Mouse (Mus musculus) neural tube, embryonic 11.5 days (tissue): Measurements from ENCODE around the gene Slc22a7. TPM values are rescaled to one million over a fixed set of nuclear protein-coding genes. Genes with fewer than 3 reads are reported as not detected.

Source experiments
- ATAC-seq: fragments of 200-750 bp; cut with Nextera tagmentation; 2 replicates; pipeline ENCODE4 v1.8.0; 2017; ENCODE audit warnings: moderate number of reproducible peaks, mild to moderate bottlenecking, moderate TSS enrichment, moderate library complexity; ENCODE audit not compliant: insufficient read depth, low FRiP score, low TSS enrichment
- DNase-seq: peaks from one replicate; pipeline ENCODE4 v3.0.0-alpha.2; 2015; ENCODE audit warnings: low spot score
- H3K27ac ChIP-seq: fragments of 300-500 bp; sonication (generic); 2 replicates; pipeline ENCODE4 v1.5.1; 2014; ENCODE audit warnings: low read depth, mild to moderate bottlenecking, low read length
- H3K27me3 ChIP-seq: fragments of 300-500 bp; sonication (generic); 2 replicates; pipeline ENCODE4 v1.6.1; 2014; ENCODE audit warnings: mild to moderate bottlenecking, low read length, mixed read lengths; ENCODE audit not compliant: control insufficient read depth, insufficient read depth
- H3K36me3 ChIP-seq: fragments of 300-500 bp; sonication (generic); 2 replicates; pipeline ENCODE4 v1.6.1; 2014; ENCODE audit warnings: mild to moderate bottlenecking, low read length, moderate library complexity, mixed read lengths; ENCODE audit not compliant: control insufficient read depth, insufficient read depth
- H3K4me1 ChIP-seq: fragments of 300-500 bp; sonication (generic); 2 replicates; pipeline ENCODE4 v1.6.1; 2014; ENCODE audit warnings: low read length, mixed read lengths; ENCODE audit not compliant: control insufficient read depth, insufficient read depth
- H3K4me2 ChIP-seq: fragments of 300-500 bp; sonication (generic); 2 replicates; pipeline ENCODE4 v1.6.1; 2014; ENCODE audit warnings: low read depth, mild to moderate bottlenecking, moderate library complexity
- H3K4me3 ChIP-seq: fragments of 300-500 bp; sonication (generic); 2 replicates; pipeline ENCODE4 v1.5.1; 2014; ENCODE audit warnings: low read depth, low read length
- H3K9ac ChIP-seq: fragments of 300-500 bp; sonication (generic); 2 replicates; pipeline ENCODE4 v1.6.1; 2014; ENCODE audit warnings: mild to moderate bottlenecking, low read length
- H3K9me3 ChIP-seq: fragments of 300-500 bp; sonication (generic); 2 replicates; pipeline ENCODE4 v1.6.1; 2016; ENCODE audit warnings: low read length; ENCODE audit not compliant: control insufficient read depth
- WGBS: fragments of 180-500 bp; shearing (Covaris S2); extraction: QIAGEN DNeasy Blood & Tissue Kit; methylation state at CpG from one replicate; pipeline ENCODE4 v1.1.7; 2014; 5-methylcytosine and 5-hydroxymethylcytosine counted together
- polyA plus RNA-seq: library from polyadenylated mRNA; unstranded; fragments of >200 nt; fragmentation: Nextera tagmentation; extraction: Ambion mirVana; gene quantifications from 2 replicates; pipeline ENCODE4 v1.2.1, GENCODE M21; 2014

The Slc22a7 gene
- polyA plus RNA-seq, 1 experiment from 2014 or later = not detected

DNA sequence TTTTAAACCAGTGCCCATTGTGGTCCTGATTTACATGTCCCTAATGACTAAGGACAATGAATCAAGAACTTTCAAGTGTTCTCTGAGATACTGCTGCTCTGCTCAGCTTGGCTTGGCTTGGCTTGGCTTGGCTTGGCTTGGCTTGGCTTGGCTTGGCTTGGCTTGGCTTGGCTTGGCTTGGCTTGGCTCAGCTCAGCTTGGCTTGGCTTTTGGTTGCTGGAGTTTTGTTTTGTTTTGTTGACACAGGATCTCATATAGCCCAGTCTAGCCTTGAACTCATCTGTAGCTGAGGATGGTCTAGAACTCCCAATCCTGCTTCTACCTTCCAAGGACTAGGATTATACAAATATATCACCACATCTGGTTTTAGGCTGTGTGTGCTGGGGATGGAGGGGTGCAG is 11.8 kb downstream of the Slc22a7 start:
- ATAC-seq = no peak
- no peak overlapping the region for H3K4me2 ChIP-seq

DNA sequence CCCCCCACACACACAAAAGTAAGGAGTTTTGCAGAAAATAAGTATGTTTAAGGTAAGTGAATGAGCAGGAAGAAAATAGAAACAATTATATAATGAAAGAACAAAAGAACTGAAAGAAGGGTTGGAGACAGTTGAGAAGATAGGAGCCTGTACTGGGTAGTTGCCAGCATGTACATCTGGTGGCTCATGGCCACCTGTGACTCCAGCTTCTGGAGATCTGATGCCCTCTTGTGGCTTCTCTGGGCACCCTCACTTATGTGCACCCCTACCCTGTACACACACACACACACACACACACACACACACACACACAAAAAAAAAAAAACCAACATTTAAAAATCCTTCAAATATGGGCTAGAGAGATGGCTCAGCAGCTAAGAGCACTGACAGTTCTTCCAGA is 18.5 kb downstream of the Slc22a7 start:
- Histone ChIP-seq H3K9me3 (no peaks in the 10 kb centered on the region), H3K4me2 (no peak overlapping the region)

More for the DNA sequence above, 11.8 kb downstream of the Slc22a7 start:
- no peak overlapping the region for H3K27ac ChIP-seq
- H3K9ac ChIP-seq = no peak overlapping the region
- no peaks in the 10 kb centered on the region for H3K36me3 ChIP-seq
- no peaks in the 10 kb centered on the region for H3K27me3 ChIP-seq
- H3K9me3 ChIP-seq = no peaks in the 10 kb centered on the region
- DNase-seq = no peak
- no peaks in the 10 kb centered on the region for H3K4me1 ChIP-seq
- no peak overlapping the region for H3K4me3 ChIP-seq

DNA sequence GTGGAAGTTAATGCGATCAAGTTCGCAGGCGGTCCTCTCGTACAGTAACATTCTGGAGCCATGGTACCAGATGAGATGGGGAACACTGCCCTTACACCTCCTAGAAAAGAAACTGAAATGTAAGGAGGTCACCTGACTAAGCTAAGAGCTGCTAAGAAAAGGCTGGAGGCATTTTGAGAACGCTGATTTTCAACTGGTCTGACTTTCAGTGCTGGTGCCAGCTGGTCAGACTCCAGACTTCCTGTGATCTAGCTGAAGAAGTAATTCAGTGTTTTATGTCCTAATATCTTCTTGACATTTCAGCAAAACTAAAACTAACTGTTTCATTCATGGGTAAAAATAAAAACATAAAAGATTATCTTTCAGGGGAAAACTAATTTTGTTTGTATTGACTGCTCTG is 19.6 kb downstream of the Slc22a7 start:
- no peak for DNase-seq
- 84% methylated on average over 5 of the region's 5 CpGs for WGBS
- ATAC-seq = no peak
- no peak overlapping the region for H3K4me2 ChIP-seq
- no peak overlapping the region for H3K27ac ChIP-seq
- no peaks in the 10 kb centered on the region for H3K9me3 ChIP-seq
- no peaks in the 10 kb centered on the region for H3K27me3 ChIP-seq
- no peak overlapping the region for H3K4me3 ChIP-seq
- H3K9ac ChIP-seq = no peak overlapping the region
- no peaks in the 10 kb centered on the region for H3K4me1 ChIP-seq
- 0 out of 2 replicates have a peak, but pooled peaks cover 2% of the 10 kb centered on the region for H3K36me3 ChIP-seq

More for the DNA sequence above, 18.5 kb downstream of the Slc22a7 start:
- Histone ChIP-seq H3K36me3 (no peaks in the 10 kb centered on the region), H3K4me3 (no peak overlapping the region), H3K9ac (no peak overlapping the region), H3K4me1 (no peaks in the 10 kb centered on the region), H3K27me3 (no peaks in the 10 kb centered on the region), H3K27ac (no peak overlapping the region)
- DNase-seq (no peak), ATAC-seq (no peak)

DNA sequence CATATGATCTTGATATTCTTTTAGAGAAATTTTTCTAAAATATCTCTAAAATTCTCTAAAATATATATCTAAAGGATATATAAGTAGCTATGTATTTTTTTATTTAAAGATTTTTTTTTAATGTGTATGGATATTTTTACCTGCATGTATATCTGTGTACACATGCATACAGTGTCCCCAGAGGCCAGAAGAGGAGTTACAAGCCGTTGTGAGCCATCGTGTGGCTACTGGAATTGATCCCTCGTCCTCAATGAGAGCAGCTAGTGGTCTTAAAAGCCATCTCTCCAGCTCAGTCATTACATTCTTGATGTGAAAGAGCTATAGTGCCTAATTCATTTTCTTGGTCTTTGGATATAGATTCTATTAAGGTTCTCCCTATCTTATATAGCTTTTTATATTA is 29.8 kb downstream of the Slc22a7 start:
- WGBS = 41% methylated on average over 3 of the region's 3 CpGs
- H3K27me3 ChIP-seq = no peaks in the 10 kb centered on the region
- no peaks in the 10 kb centered on the region for H3K4me1 ChIP-seq
- H3K9ac ChIP-seq = no peak overlapping the region
- H3K36me3 ChIP-seq = peaks cover 10% of the 10 kb centered on the region
- no peak overlapping the region for H3K4me2 ChIP-seq
- no peak overlapping the region for H3K27ac ChIP-seq
- no peak overlapping the region for H3K4me3 ChIP-seq
- DNase-seq (no peak), ATAC-seq (no peak)
- H3K9me3 ChIP-seq = no peaks in the 10 kb centered on the region

DNA sequence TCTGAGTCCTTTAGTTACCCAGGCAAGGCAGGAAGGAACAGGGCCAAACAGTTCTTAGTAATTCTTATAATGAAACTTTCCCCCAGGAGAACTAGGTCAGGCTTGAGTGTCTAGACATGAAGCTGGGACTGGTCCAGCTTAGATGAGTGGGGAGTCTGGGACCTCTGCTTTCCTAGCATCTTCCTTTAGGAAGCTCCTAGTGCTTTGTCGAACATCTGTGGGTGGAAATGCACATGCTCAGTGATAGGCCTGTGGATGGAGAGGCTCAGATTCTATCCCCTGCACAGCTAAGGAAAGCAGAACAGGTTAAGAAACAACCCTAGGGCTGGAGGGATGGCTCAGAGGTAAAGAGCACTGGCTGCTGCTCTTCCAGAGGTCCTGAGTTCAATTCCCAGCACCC is 43.6 kb downstream of the Slc22a7 start:
- Histone ChIP-seq H3K9me3 (no peaks in the 10 kb centered on the region), H3K9ac (no peak overlapping the region), H3K4me2 (no peak overlapping the region), H3K4me3 (no peak overlapping the region), H3K36me3 (peaks cover 2% of the 10 kb centered on the region; the same call in 1 of the 2 replicates), H3K27me3 (no peaks in the 10 kb centered on the region), H3K4me1 (no peaks in the 10 kb centered on the region), H3K27ac (no peak overlapping the region)
- 96% methylated on average over 1 of the region's 1 CpGs for WGBS
- ATAC-seq (no peak), DNase-seq (no peak)

DNA sequence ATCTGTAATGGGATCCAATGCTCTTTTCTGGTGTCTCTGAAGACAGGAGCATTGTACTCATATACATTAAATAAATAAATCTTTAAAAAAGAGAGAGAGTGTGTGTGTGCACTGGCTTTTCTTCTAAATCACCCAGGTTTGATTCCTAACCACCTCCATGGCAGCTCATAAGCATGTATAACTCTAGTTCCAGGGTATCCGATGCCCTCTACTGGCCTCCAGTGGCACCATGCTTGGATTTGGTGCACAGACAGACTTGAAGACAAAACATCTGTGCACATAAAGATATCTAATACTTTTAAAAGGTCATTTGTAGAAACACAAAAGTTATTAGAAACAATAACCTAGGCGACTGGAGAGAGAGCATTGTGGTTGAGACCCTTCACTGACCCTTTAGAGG is 45.2 kb downstream of the Slc22a7 start:
- 44% methylated on average over 2 of the region's 2 CpGs for WGBS
- H3K4me2 ChIP-seq = no peak overlapping the region
- H3K4me1 ChIP-seq = no peaks in the 10 kb centered on the region
- H3K36me3 ChIP-seq = 0 out of 2 replicates have a peak, but pooled peaks cover 2% of the 10 kb centered on the region
- DNase-seq (peak; percentile 45), ATAC-seq (no peak)
- no peak overlapping the region for H3K4me3 ChIP-seq
- H3K27ac ChIP-seq = no peak overlapping the region
- no peaks in the 10 kb centered on the region for H3K27me3 ChIP-seq
- no peak overlapping the region for H3K9ac ChIP-seq
- H3K9me3 ChIP-seq = no peaks in the 10 kb centered on the region

DNA sequence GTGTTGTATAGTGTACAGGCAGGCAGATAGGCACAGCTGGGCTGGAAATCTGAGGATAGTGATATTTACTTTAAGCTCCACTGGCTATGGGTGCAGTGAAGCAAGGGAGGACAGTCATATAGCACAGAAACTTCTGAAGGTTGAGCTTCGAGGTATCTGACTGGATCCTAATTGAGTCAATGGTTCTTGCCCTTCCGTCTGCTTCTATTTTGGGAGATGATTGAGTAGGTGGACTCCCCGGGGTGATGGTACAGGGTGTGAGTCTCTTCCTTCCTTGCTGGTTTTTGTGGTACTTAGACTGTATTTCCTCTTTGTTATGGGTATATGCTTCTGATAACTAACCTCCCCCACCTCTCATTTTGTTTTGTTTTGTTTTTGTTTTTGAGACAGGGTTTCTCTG is 50.1 kb downstream of the Slc22a7 start:
- ATAC-seq (no peak), DNase-seq (no peak)
- Histone ChIP-seq H3K27me3 (no peaks in the 10 kb centered on the region), H3K4me1 (peaks cover 8% of the 10 kb centered on the region), H3K9me3 (no peaks in the 10 kb centered on the region), H3K36me3 (0 out of 2 replicates have a peak, but pooled peaks cover 2% of the 10 kb centered on the region), H3K4me2 (no peak overlapping the region), H3K4me3 (no peak overlapping the region), H3K9ac (no peak overlapping the region), H3K27ac (no peak overlapping the region)
- 84% methylated on average over 3 of the region's 3 CpGs for WGBS

DNA sequence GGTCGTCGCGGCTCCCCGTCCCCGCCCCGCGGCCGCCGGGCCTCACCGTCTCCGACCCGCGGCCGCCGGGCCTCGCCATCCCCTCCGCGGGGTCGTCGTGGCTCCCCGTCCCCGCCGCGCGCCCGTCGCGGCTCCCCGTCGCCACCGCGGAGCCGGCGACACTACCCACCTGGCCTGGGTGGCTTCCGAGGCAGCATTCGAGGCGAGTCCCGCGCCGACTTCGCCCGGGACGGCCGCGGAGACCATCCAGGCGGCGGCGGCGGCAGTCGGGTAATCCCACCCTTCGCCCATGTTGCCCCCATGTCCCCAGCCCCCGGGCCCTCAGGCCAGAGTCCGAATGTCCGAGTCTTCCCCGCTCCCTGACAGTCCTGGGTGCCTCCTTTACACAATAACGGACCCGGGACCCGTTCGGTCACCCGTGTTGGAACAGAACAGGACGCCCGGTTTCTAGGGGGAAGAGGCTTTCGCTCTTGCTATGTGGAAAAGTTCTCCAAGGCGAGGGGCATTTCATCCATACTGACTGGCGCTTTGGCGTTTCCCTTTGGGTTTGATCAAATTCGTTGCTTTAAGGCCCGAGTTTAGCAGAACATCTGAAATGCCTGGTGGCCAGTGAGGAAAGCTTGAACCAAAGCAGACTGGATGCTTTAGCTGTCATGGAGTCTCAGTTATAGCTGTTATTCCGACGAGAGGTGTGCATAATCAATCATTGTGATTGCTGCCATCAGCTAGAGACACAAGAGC is 54.0 kb downstream of the Slc22a7 start:
- ATAC-seq = peak; percentile 21
- Histone ChIP-seq H3K9me3 (no peaks in the 10 kb centered on the region), H3K9ac (peak overlapping the region; percentile 94), H3K27me3 (no peaks in the 10 kb centered on the region), H3K4me2 (peak overlapping the region; percentile 87), H3K36me3 (0 out of 2 replicates have a peak, but pooled peaks cover 2% of the 10 kb centered on the region), H3K4me1 (peaks cover 8% of the 10 kb centered on the region), H3K27ac (peak overlapping the region; percentile 90), H3K4me3 (peak overlapping the region; percentile 95)
- peak; percentile 51 for DNase-seq
- WGBS = 1% methylated on average over 60 of the region's 70 CpGs
